Mouse (Mus musculus) heart, embryonic 12.5 days (tissue): Measurements from ENCODE around the gene Spin2c. TPM values are rescaled to one million over a fixed set of nuclear protein-coding genes. Genes with fewer than 3 reads are reported as not detected.

Experiments
- ATAC-seq: fragments of 200-750 bp; cut with Nextera tagmentation; 2 replicates; pipeline ENCODE4 v1.8.0; 2017; ENCODE audit warnings: moderate TSS enrichment, moderate library complexity; ENCODE audit not compliant: insufficient number of reproducible peaks, low FRiP score
- H3K27ac ChIP-seq: fragments of 300-500 bp; sonication (generic); 2 replicates; pipeline ENCODE4 v1.5.1; 2016; ENCODE audit warnings: mild to moderate bottlenecking, moderate library complexity; ENCODE audit not compliant: poor library complexity, severe bottlenecking
- H3K27me3 ChIP-seq: fragments of 300-500 bp; sonication (generic); replicated peaks from 2 replicates; pipeline ENCODE4 v1.6.1; 2016; ENCODE audit warnings: mild to moderate bottlenecking, moderate library complexity
- H3K36me3 ChIP-seq: fragments of 300-500 bp; sonication (generic); 2 replicates; pipeline ENCODE4 v1.6.1; 2016; ENCODE audit warnings: mild to moderate bottlenecking, moderate library complexity
- H3K4me1 ChIP-seq: fragments of 300-500 bp; sonication (generic); replicated peaks from 2 replicates; pipeline ENCODE4 v1.6.1; 2016; ENCODE audit warnings: mild to moderate bottlenecking
- H3K4me2 ChIP-seq: fragments of 300-500 bp; sonication (generic); 2 replicates; pipeline ENCODE4 v1.6.1; 2016; ENCODE audit warnings: mild to moderate bottlenecking, moderate library complexity
- H3K4me3 ChIP-seq: fragments of 300-500 bp; sonication (generic); 2 replicates; pipeline ENCODE4 v1.5.1; 2016; ENCODE audit warnings: mild to moderate bottlenecking
- H3K9ac ChIP-seq: fragments of 300-500 bp; sonication (generic); 2 replicates; pipeline ENCODE4 v1.6.1; 2016; ENCODE audit warnings: mild to moderate bottlenecking, moderate library complexity
- H3K9me3 ChIP-seq: fragments of 300-500 bp; sonication (generic); replicated peaks from 2 replicates; pipeline ENCODE4 v1.6.1; 2016; ENCODE audit warnings: mild to moderate bottlenecking, moderate library complexity
- WGBS: fragments of 180-500 bp; shearing (Covaris S2); methylation state at CpG from one replicate; pipeline ENCODE4 v1.1.7; 2016; 5-methylcytosine and 5-hydroxymethylcytosine counted together
- polyA plus RNA-seq: library from polyadenylated mRNA; unstranded; fragments of >200 nt; fragmentation: Nextera tagmentation; extraction: Ambion mirVana; gene quantifications from 2 replicates; pipeline ENCODE4 v1.2.1, GENCODE M21; 2016

Gene Spin2c
- 7.1 and 9.1 TPM in 2 replicates for polyA plus RNA-seq

- peak; percentile 83 for ATAC-seq
- Histone ChIP-seq H3K4me2 (peak within 1 kb of the TSS; percentile 69), H3K4me1 (no peaks in the 10 kb centered on the region), H3K27me3 (no peaks in the 10 kb centered on the region), H3K36me3 (no peaks in the 10 kb centered on the region), H3K9ac (peak within 1 kb of the TSS; percentile 60), H3K27ac (no peak within 1 kb of the TSS), H3K9me3 (no peaks in the 10 kb centered on the region), H3K4me3 (peak within 1 kb of the TSS; percentile 63)
- 11% methylated on average over 23 of the region's 23 CpGs for WGBS
Observed at GRCm38 (mm10) chrX:153831951-153832561, at the start of gene Spin2c. Gene Spin2c (plus strand): TSS chrX:153832225.

- Histone ChIP-seq H3K4me3 (peak overlapping the region; percentile 63), H3K4me2 (peak overlapping the region; percentile 69), H3K4me1 (no peaks in the 10 kb centered on the region), H3K9ac (peak overlapping the region; percentile 60), H3K36me3 (no peaks in the 10 kb centered on the region), H3K9me3 (no peaks in the 10 kb centered on the region), H3K27ac (no peak overlapping the region), H3K27me3 (no peaks in the 10 kb centered on the region)
- 0 out of 2 replicates have a peak, but pooled peaks have one; percentile 29 for ATAC-seq
- 19% methylated on average over 14 of the region's 14 CpGs for WGBS
Observed at GRCm38 (mm10) chrX:153832606-153833005, 581 bp downstream of the Spin2c start.

Other genes starting within 250 kb of the Spin2c start
- gene Kctd12b, start 135.8 kb upstream of the Spin2c start, polyA plus RNA-seq, result 3.8 and 4.1 TPM in 2 replicates
- 68.7 and 73.6 TPM in 2 replicates for gene Nbdy, start 108.6 kb upstream of the Spin2c start, polyA plus RNA-seq
- not detected in 2 replicates for gene Samt1, start 180.4 kb downstream of the Spin2c start, polyA plus RNA-seq
- not detected in 2 replicates for gene 4921511M17Rik, start 201.6 kb downstream of the Spin2c start, polyA plus RNA-seq
- not detected in 2 replicates for gene Gm10057, start 222.8 kb downstream of the Spin2c start, polyA plus RNA-seq